Mouse (Mus musculus): ENCODE measurements around the gene Il7r.
"Not testable (repeated sequence)": the region's sequence is repeated elsewhere in the genome, so short reads cannot be mapped to it uniquely, and the experiment has no call there.

The Il7r gene

DNA sequence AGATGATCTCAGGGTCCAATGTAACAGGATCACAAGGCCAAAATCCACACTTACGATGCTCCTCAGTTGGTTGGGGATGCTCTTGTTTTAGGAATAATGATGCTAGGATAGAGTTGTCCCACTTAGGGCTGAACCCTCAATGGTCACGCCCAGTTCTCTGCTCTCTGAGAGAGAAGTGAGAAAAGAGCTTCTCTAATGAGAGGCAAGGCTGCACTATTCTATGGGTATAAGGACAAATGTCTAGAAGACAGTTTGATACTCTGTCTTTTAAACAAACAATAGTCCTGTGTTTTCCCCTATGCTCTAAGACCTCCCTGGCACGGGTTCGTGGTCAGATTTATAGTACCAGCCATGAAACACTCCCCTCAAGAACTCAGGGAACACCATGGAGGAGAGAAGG, at the start of gene Il7r:
Gene Il7r, minus strand, starts transcription at position 101 of the 400 bp plus-strand sequence.
- DNase-seq (ENCODE audit: low spot score in 2 of 2): no peak

DNA sequence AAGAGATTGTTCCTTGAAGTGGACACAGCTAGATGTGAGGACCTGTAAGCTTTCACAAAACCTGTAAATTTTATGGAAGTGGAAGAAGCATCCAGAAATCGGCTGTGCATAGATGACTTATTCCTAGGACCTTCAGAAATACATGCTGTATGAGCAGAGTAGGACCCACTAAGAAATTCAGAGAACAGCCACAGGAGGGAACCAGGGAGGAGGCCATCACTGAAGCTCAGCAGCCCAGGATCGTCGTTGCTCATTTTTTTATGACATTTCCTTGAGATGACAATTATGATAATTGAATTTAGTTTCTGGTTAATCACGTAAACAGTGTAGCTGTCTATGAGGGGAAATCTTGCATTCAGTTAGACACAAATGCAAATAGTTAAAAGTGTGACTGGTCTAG, 47.3 kb upstream of the Il7r start:
- no peak for DNase-seq (ENCODE audit: low spot score in 2 of 2)

GRCm38 (mm10) chr15:9574796-9575195, 44.8 kb upstream of the Il7r start:
- no peak for DNase-seq (ENCODE audit: low spot score in 2 of 2)

DNA sequence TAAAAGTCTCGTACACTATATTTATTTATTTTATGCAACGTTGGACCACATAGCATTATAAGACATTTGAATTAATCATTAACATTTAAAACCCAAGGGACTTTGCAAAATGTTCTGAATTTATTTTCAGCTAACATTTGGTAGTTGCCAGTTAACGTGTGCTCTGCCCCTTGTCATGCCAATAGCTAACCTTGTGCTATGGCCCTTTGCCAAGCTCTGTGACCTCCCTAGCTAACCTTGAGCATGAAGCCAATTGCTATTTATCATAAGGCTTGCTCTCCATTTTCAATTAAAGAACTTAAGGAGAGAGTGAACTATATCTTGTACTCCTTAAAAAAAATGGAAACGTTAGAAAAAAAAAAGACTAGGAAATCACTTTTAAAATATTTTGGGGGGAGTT, 43.4 kb upstream of the Il7r start:
- DNase-seq (ENCODE audit: low spot score in 2 of 2): no peak

DNA sequence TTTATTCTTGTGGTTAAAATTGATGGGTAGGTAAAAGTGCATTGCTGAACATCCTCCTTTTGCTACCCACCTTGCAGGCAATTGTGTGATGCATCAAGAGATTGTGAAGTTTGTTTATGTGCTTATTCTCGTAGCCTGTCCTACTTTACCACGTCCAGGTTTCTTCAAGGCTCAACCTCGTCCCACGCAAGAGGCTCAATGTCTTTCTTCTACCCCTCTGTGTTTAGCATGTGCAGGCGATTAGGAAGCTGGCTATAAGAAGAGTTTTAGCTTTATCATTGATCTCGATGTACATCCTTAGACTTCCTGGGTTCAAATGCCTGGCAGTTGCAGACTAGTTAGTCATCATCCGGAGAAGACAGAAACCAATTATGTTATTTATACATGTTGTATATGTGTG, 42.7 kb upstream of the Il7r start:
- no peak for DNase-seq (ENCODE audit: low spot score in 2 of 2)

DNA sequence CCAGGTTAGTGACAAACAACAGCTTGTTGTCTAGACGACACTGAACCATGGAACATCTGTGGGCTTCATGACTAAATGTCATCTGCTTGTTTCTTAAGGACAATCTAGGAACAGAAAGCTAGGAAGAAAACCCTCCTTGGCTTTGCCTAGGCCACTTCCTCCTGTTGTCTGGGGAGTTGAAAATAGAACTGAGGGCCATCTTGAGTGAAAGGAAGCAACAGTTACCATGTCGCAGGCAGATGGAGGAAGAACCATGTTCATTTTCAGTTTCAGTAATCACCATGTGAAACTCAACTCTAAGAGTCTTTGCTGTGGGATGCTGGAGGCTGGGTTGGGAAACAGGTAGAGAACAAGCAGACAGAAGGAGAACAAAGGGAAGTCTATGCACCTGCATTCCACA, 41.9 kb upstream of the Il7r start:
- no peak for DNase-seq (ENCODE audit: low spot score in 2 of 2)

- no peak for DNase-seq (ENCODE audit: low spot score in 2 of 2)
These were observed 37.3 kb upstream of the Il7r start for GRCm38 (mm10) chr15:9567316-9567715.

DNA sequence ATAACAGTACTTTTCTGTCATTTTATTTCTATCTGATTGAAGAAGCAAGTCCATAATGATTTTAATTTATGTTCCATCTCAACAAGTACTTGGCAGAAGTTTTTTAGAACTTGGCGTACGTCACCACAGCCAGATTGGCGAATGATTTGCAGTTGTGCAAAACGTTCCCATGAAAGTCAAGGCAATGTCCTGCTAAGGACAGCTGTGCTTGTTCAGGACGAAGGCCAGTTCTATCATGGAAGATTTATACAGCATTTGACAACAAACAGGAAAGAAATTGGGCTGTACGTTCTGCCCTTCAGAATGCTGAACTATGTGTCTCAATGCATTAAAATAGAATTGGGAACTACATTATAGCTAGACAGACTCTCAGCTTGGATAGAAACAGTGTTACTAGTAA, 35.4 kb upstream of the Il7r start:
- DNase-seq (ENCODE audit: low spot score in 2 of 2): no peak

GRCm38 (mm10) chr15:9564156-9564555, 34.2 kb upstream of the Il7r start:
- DNase-seq (ENCODE audit: low spot score in 2 of 2): no peak

- not testable (repeated sequence) for DNase-seq (ENCODE audit: low spot score in 2 of 2)
These were observed 27.3 kb upstream of the Il7r start for GRCm38 (mm10) chr15:9557264-9557663.

DNA sequence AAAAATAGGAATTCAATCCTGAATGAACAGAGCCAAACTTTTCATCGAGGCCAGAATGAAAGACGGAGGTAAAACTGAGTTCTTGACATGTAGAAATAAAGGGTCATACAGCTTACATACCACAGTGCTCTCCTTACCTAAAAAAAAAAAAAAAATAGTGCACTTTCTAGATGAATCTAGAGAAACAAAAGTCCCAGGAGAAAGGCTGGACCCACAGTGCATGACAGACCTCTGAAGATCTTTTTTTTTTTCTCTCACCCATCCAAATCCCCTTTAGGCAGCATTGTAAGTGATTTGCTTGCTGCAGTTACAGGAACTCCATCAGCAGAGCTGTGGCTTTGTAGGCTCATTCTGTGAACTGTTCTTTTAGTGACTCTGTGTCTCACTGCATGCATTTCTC, 19.0 kb upstream of the Il7r start:
- no peak for DNase-seq (ENCODE audit: low spot score in 2 of 2)

DNA sequence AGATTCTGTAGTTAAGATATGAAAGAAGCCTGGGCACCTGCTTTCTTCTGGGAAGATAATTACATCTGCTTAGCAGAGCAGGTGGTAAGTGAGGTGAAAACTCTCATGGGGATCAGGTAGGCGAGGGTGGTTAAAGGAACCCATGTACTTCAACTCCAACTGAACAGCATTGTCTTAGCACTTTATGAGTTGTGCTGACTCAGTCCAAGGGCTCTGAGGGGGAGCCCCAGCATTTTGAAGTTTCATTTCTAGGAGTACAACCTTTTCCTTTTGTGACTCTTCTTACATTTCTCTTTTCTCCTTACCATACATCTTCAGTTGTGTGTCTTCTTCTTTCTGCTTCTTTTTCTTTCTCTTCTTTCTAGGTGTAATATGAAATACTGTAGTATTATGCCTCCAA, 5.2 kb upstream of the Il7r start:
- no peak for DNase-seq (ENCODE audit: low spot score in 2 of 2)

- no peak for DNase-seq (ENCODE audit: low spot score in 2 of 2)
These were observed 3.5 kb upstream of the Il7r start for GRCm38 (mm10) chr15:9533356-9533902.

DNA sequence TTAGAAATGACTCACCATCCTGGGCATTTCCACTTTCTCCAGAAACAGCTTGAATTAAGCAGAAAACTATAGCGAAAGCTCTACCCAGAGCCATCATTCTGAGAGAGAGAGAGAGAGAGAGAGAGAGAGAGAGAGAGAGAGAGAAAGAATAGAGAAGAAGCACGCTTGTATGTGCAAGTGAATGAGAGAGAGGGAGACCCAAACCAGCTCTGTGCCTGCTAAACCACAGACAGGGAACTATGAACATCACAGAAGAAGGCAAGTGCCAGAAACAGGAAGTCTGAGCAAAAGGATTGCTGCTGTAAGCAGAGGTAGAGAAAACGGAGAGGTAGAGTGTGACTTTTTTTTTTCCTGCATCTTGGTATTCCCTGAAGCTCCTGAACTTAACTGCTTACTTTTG, 330 bp downstream of the Il7r start:
- DNase-seq (ENCODE audit: low spot score in 2 of 2): no peak

GRCm38 (mm10) chr15:9528186-9528935, 1.6 kb downstream of the Il7r start:
- DNase-seq (ENCODE audit: low spot score in 2 of 2): no peak

DNA sequence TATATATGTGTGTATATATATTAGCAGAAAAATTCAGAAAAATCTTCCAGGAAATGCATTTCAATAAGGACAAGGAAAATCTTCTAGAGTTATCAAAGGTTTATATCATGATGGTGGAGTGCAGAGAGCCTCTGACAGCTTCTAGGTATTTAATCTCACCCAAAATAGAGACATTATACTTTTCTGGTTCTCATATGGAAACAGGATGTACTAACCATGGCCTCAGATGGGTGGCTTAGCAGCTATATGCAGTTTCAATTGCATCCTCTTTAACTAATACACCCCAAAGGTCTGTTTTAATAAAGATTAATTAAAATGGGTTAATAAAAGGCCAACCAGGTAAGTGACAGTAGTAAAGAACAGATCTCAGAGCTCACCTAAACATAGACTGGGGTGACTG, 3.6 kb downstream of the Il7r start:
- DNase-seq (ENCODE audit: low spot score in 2 of 2): no peak

GRCm38 (mm10) chr15:9524907-9525306, 5.1 kb downstream of the Il7r start:
- DNase-seq (ENCODE audit: low spot score in 2 of 2): no peak

GRCm38 (mm10) chr15:9523956-9524355, 6.0 kb downstream of the Il7r start:
- DNase-seq (ENCODE audit: low spot score in 2 of 2): no peak

GRCm38 (mm10) chr15:9523059-9523458, 6.9 kb downstream of the Il7r start:
- no peak for DNase-seq (ENCODE audit: low spot score in 2 of 2)

DNA sequence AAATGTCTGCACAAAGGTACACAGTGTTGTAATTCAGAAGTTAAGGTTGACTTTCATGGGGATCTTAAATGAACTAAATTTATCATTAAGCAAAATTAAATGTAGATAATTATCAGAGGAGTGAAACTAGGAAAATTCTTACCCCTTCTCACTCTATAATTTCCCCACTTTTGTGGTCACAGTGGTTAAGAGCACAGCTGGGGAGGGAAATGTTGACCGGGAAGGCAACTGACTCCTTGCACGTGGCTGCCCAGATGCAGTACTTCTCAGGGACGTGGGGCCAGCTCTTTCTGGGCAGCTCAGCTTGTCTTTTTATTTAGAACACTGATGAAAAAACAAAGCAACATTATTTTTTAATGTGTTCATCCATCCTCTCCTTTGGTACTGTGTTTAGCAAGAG, 37.9 kb downstream of the Il7r start:
- no peak for DNase-seq (ENCODE audit: low spot score in 2 of 2)

- no peak for DNase-seq (ENCODE audit: low spot score in 2 of 2)
These were observed 40.4 kb downstream of the Il7r start for GRCm38 (mm10) chr15:9489417-9490118.

- DNase-seq (ENCODE audit: low spot score in 2 of 2): no peak
These were observed 56.8 kb downstream of the Il7r start for GRCm38 (mm10) chr15:9473188-9473587.

DNA sequence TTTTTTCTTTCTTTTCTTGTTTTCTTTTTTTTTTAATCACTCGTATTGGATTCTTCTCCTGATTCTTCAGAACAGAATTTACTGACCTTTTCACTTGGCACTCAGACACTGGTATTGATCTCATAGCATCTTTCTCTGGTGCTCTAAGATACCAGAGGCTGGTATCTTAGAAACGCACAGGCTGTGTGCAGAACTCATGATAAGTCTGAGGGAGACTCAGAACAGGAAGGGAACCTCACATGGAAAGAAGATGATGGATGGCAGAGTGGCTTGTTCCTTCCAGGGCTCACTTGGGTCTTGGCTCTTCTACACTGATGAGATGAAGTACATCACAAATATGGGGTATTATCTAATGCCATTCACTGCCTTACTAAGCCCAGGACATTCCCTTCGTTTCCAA, 57.4 kb downstream of the Il7r start:
- no peak for DNase-seq (ENCODE audit: low spot score in 2 of 2)
